Mouse (Mus musculus) megakaryocyte, embryonic 14.5 days (primary cell): Measurements from ENCODE around the gene Igf2r. TPM values are rescaled to one million over a fixed set of nuclear protein-coding genes. Genes with fewer than 3 reads are reported as not detected.

Experiments used
- H3K27me3 ChIP-seq: replicated peaks from 2 replicates; pipeline ENCODE3; 2012; ENCODE audit warnings: inconsistent platforms
- H3K36me3 ChIP-seq: replicated peaks from 2 replicates; pipeline ENCODE3; 2012; ENCODE audit warnings: low read length, inconsistent platforms, mixed read lengths
- H3K4me1 ChIP-seq: 2 replicates; pipeline ENCODE4 v1.6.1; 2012; ENCODE audit warnings: inconsistent platforms
- H3K4me3 ChIP-seq: replicated peaks from 2 replicates; pipeline ENCODE3; 2012; ENCODE audit warnings: moderate library complexity, mild to moderate bottlenecking, inconsistent platforms
- H3K9me3 ChIP-seq: 2 replicates; pipeline ENCODE4 v1.6.1; 2012; ENCODE audit warnings: inconsistent platforms
- FLI1 ChIP-seq: IDR thresholded peaks from 2 replicates; pipeline ENCODE4 v1.6.1; 2012; ENCODE audit warnings: low read length, inconsistent platforms, mixed read lengths
- GATA1 ChIP-seq: IDR thresholded peaks from 3 replicates; pipeline ENCODE4 v1.6.1; 2012; ENCODE audit warnings: mixed read lengths, low read length, inconsistent platforms, borderline replicate concordance
- polyA plus RNA-seq: library from polyadenylated mRNA; stranded (reverse); fragments of >175 nt; gene quantifications from 2 replicates; pipeline ENCODE4 v1.2.3, GENCODE M21; 2012; ENCODE audit warnings: low replicate concordance; ENCODE audit not compliant: insufficient read depth

The Igf2r gene
- polyA plus RNA-seq, 1 experiment: 1.0 TPM

DNA sequence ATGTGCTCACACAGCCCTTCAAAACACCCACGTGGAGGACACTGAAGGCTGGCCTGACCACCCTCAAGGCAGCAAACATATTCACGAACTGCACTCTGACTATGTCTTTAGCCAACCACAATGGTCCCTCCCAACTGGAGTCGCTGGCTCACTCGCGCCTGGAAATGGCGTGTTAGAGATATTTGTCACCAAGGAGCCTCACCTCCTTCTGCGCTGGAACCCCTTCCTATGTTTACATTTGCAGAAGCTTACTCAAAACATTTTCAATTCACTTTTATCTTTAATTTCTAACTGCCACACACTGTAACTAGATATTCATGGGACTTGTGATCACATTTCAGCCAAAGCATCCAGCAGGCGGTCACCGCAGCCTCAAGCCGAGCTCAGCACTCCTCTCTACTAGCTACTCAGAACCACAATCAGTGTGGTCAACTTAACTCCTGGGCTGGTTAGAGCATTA, 62.8 kb downstream of the Igf2r start:
- TF ChIP-seq FLI1 (no peak), GATA1 (no peak)
- peaks cover 29% of the 10 kb centered on the region for H3K4me1 ChIP-seq
- peaks cover 65% of the 10 kb centered on the region for H3K27me3 ChIP-seq
- H3K9me3 ChIP-seq: no peaks in the 10 kb centered on the region
- H3K36me3 ChIP-seq: peaks cover 5% of the 10 kb centered on the region
- no peak overlapping the region for H3K4me3 ChIP-seq

DNA sequence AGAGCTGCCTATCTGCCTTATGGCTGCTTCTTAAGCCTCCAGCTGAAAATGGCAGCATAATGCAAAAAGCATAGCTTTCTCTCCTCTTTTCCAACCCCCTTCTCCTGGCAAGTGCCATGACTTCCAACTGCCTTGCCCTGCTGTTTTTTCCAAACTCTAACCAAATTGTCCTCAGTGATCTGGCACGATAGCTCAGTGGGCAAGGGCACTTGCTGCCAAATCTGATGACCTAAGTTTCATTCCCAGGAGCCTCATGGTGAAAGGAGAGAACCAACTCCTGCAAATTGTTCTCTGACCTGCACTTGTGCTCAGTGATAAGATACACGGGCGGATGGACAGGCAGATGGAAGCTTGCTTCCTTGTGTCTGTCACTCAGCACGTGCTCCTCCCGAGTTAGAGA, 66.6 kb downstream of the Igf2r start:
- Histone ChIP-seq H3K9me3 (no peaks in the 10 kb centered on the region), H3K4me3 (no peak overlapping the region), H3K36me3 (peaks cover 20% of the 10 kb centered on the region), H3K27me3 (peaks cover 64% of the 10 kb centered on the region), H3K4me1 (peaks cover 11% of the 10 kb centered on the region)
- TF ChIP-seq FLI1 (no peak), GATA1 (no peak)

- no peak for TF ChIP-seq FLI1
- H3K4me3 ChIP-seq: peak overlapping the region; percentile 21
- H3K27me3 ChIP-seq: peaks cover 59% of the 10 kb centered on the region
- H3K4me1 ChIP-seq: peaks cover 11% of the 10 kb centered on the region
- H3K9me3 ChIP-seq: no peaks in the 10 kb centered on the region
- peaks cover 33% of the 10 kb centered on the region for H3K36me3 ChIP-seq
These were observed 69.1 kb downstream of the Igf2r start for GRCm38 (mm10) chr17:12700373-12700772.

- no peaks in the 10 kb centered on the region for H3K9me3 ChIP-seq
- H3K27me3 ChIP-seq: peaks cover 53% of the 10 kb centered on the region
- H3K36me3 ChIP-seq: peaks cover 46% of the 10 kb centered on the region
- H3K4me3 ChIP-seq: no peak overlapping the region
- TF ChIP-seq GATA1: no peak
- TF ChIP-seq FLI1: no peak
- peaks cover 3% of the 10 kb centered on the region for H3K4me1 ChIP-seq
These were observed 77.6 kb downstream of the Igf2r start for GRCm38 (mm10) chr17:12691899-12692298.

DNA sequence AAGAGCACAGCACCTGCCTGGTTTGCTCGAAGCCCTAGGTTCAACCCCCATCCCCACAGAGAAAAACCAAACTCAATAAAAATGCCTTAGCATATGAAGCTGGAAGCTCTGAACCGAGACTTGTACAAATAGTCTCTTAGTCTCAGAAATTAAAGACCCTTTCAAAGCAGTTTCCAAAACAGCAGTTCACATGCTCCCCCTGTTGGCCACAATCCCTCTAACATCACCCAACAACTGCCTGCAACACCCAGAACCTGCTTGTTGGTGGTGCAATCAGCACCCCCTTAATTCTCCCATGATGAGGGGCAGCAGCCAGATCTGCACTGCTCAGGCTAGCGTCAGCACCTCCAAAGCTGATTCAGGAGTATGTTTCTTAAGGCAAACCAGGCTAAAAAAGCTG, 79.9 kb downstream of the Igf2r start:
- Histone ChIP-seq H3K4me1 (peaks cover 10% of the 10 kb centered on the region), H3K4me3 (no peak overlapping the region), H3K36me3 (peaks cover 44% of the 10 kb centered on the region), H3K9me3 (no peaks in the 10 kb centered on the region), H3K27me3 (peaks cover 62% of the 10 kb centered on the region)
- no peak for TF ChIP-seq FLI1
- no peak for TF ChIP-seq GATA1

DNA sequence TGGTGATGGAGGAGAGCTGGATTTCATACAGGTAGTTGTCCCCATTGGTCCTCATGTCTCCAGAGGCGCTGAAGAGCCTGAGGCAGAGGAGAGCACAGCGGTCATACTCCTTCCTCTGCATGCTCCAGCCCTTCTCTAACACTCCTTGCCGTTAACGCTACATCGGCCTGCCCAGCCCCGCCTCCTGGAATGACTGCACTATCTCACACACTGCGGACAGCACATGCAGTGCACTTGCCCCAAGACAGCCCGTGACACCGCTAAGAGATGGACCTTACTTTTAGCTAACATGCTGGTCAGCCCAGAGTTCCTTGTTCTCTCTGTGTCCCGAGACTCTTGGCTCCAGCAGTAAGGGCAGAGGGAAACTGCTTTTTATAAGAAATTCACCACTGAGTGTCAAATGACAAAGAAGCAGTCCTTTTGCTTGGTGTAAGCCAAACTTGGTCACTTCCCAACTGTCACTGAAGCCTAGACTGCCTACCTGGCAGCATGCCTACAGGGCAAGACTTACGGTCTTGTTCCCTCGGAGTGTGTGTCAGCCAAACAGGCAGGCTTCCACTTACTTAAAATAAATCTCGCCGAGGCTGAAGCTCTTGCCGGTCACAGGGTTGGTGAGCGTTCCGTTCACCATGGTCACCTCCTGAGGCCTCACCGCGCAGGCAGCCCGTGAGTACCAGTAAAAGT, 80.9 kb downstream of the Igf2r start:
- no peak for TF ChIP-seq FLI1
- H3K27me3 ChIP-seq: peaks cover 60% of the 10 kb centered on the region
- H3K9me3 ChIP-seq: no peaks in the 10 kb centered on the region
- no peak overlapping the region for H3K4me3 ChIP-seq
- H3K4me1 ChIP-seq: peaks cover 10% of the 10 kb centered on the region
- H3K36me3 ChIP-seq: peaks cover 50% of the 10 kb centered on the region

DNA sequence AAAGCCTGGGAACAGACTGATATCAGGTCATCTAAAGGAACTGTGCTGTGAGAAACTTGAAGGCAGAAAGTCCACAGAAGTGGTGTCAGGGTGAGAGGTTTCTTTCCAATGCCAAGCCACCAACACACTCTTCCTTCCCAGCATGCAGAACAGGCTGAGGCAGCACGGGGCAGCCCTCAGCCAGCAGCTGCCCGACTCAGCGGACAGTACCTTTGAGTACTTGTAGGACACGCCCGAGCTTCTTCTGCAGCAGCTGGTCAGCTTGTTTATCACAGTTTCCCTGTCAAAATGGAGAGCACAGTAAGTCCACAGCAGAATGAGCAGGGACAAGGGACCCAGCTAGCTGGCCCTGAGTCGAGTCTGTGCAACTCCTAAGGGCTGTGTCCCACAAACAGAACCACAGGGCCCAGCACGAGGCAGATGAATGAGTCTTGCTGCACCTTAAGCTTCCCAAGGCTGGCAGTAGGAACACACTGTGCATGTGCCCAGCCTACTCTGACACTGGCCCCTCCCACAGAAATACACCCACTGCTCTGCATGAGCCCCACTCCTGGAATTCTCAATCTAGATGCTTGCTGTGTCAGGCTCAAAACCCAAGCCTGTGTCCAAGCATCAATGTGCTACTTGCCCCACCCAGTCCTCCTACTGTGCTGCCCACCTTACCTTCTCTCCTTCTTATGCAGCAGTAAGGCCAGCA, 84.4 kb downstream of the Igf2r start:
- peaks cover 12% of the 10 kb centered on the region for H3K4me1 ChIP-seq
- H3K36me3 ChIP-seq: peaks cover 43% of the 10 kb centered on the region
- H3K9me3 ChIP-seq: peaks cover 10% of the 10 kb centered on the region
- peaks cover 52% of the 10 kb centered on the region for H3K27me3 ChIP-seq
- H3K4me3 ChIP-seq: no peak overlapping the region
- TF ChIP-seq GATA1 (no peak), FLI1 (no peak)

DNA sequence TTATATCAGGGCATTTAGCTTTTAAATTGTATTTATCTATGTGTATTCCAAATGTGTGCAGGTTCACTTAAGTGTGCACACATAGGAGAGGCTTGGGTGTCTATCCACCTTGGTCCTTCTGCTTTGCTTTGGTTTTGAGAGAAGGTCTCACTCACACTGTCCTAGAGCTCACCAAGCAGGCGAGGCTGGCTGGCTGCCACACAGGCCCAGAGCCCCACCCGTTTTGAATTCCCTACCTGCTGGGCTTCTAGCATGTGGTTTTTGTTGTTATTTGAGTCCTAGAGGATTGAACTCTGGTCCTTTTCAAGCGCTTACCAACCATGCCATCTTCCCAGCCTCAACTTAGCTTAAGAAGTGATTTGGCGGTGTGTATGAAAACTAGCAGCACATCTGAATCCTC, 85.1 kb downstream of the Igf2r start:
- Histone ChIP-seq H3K36me3 (peaks cover 39% of the 10 kb centered on the region), H3K9me3 (peaks cover 16% of the 10 kb centered on the region)
- TF ChIP-seq FLI1 (no peak), GATA1 (no peak)

DNA sequence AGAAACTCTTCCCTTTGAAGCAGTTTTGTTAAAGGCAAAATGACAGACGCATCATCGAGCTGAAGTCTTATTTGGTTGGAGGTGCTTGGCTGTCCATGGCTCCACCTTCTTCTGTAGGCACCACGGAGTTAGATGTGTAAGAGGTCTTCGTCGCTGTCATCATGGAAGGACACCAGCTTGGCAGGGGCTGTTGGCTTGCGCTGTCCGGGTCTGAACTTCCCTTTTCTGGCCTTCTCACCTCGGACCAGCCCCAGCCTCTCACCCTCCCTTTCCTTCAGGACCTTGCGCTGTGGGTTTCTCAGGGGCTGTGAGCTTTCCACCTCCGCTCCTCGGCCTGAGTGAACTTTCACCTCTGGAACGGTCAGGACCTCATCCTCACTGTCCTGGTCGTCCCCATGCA, 85.9 kb downstream of the Igf2r start:
- Histone ChIP-seq H3K9me3 (peaks cover 25% of the 10 kb centered on the region), H3K4me1 (peaks cover 12% of the 10 kb centered on the region), H3K36me3 (peaks cover 32% of the 10 kb centered on the region), H3K27me3 (peaks cover 43% of the 10 kb centered on the region), H3K4me3 (no peak overlapping the region)
- no peak for TF ChIP-seq FLI1
- no peak for TF ChIP-seq GATA1

More for the DNA sequence above, 85.1 kb downstream of the Igf2r start:
- Histone ChIP-seq H3K4me1 (peaks cover 12% of the 10 kb centered on the region), H3K27me3 (peaks cover 49% of the 10 kb centered on the region), H3K4me3 (no peak overlapping the region)

DNA sequence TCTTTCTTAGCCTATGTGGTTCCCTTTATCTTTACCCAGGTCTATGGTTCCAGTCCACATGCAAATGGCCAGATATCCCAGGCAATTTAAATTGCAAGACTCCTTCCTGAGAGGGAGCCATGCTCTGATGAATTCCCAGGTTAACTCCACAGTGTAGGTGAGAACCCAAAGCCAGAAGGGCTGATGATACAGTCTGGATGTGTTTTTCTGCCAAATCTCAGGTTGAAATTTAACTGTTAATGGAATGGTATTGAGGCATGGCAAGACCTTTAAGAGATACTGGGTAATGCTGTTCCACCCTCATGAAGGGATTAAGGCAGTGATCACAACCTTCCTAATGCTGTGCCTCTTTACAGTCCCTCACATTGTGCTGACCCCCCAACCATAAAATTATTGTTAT, 91.2 kb downstream of the Igf2r start:
- peaks cover 25% of the 10 kb centered on the region for H3K9me3 ChIP-seq
- no peak overlapping the region for H3K4me3 ChIP-seq
- peaks cover 3% of the 10 kb centered on the region; the same call in 1 of the 2 replicates for H3K4me1 ChIP-seq
- TF ChIP-seq FLI1 (no peak), GATA1 (no peak)
- peaks cover under 1% of the 10 kb centered on the region for H3K36me3 ChIP-seq
- peaks cover 16% of the 10 kb centered on the region for H3K27me3 ChIP-seq
